ENCODE assay signal across 23 mouse cellular contexts in genomic region chr5:53902757-53903156, GRCm38 (mm10).
"Had no signal": no experiment of that assay in that cellular context is flagged by ENCODE, and none has a peak within 500 bp of the region (broad histone marks: within the 10 kb centered on the region; RNA-seq: fewer than 3 reads in every experiment).

No protein-coding gene starts in this region.

- H3K27ac ChIP-seq: heart, embryonic 10.5 days; hindbrain, embryonic 10.5 days; hindbrain, embryonic 12.5 days; hindbrain, embryonic 14.5 days; intestine, embryonic 15.5 days; layer of hippocampus, adult 2 months; left cerebral cortex, adult 2 months; limb, embryonic 10.5 days; limb, embryonic 12.5 days had no signal

- H3K9ac ChIP-seq: heart, embryonic 12.5 days; hindbrain, embryonic 12.5 days; hindbrain, embryonic 14.5 days; intestine, embryonic 15.5 days; limb, embryonic 12.5 days had no signal

- H3K27me3 ChIP-seq: heart, embryonic 12.5 days; hindbrain, embryonic 12.5 days; intestine, embryonic 15.5 days had no signal

- H3K4me3 ChIP-seq: heart, embryonic 10.5 days; heart, embryonic 12.5 days; hindbrain, embryonic 10.5 days; hindbrain, embryonic 12.5 days; intestine, embryonic 15.5 days; layer of hippocampus, adult 2 months; left cerebral cortex, adult 2 months; limb, embryonic 10.5 days; limb, embryonic 12.5 days had no signal

- DNase-seq: gastrocnemius, postnatal 25 days; heart, adult 18-20 months; heart, postnatal 10 days; heart, postnatal 4 days; kidney, adult 18-20 months; kidney, adult 8-10 months; kidney, postnatal 10 days; kidney, postnatal 25 days; kidney, postnatal 4 days had no signal

- H3K4me1 ChIP-seq: hindbrain, embryonic 10.5 days; hindbrain, embryonic 12.5 days; intestine, embryonic 15.5 days had no signal

- H3K9me3 ChIP-seq: heart, embryonic 10.5 days; heart, embryonic 12.5 days; hindbrain, embryonic 10.5 days; hindbrain, embryonic 12.5 days; intestine, embryonic 15.5 days; limb, embryonic 10.5 days; limb, embryonic 12.5 days had no signal

- H3K36me3 ChIP-seq: intestine, embryonic 15.5 days had no signal

- ATAC-seq: forebrain, embryonic 16.5 days; hindbrain, embryonic 16.5 days; inflammation-experienced regulatory T-cells, adult 6 months; intestine, embryonic 15.5 days; intestine, postnatal 0 days had no signal

- H3K4me2 ChIP-seq: heart, embryonic 12.5 days; hindbrain, embryonic 12.5 days; hindbrain, embryonic 14.5 days; intestine, embryonic 15.5 days; limb, embryonic 12.5 days had no signal
